Mouse (Mus musculus) R1 (cell line): ENCODE results near the gene Cytip.

Experiments used
- DNase-seq: peaks from one replicate; pipeline ENCODE4 v3.0.0-alpha.2; 2018; ENCODE audit warnings: low read depth, low spot score

Gene Cytip

DNA sequence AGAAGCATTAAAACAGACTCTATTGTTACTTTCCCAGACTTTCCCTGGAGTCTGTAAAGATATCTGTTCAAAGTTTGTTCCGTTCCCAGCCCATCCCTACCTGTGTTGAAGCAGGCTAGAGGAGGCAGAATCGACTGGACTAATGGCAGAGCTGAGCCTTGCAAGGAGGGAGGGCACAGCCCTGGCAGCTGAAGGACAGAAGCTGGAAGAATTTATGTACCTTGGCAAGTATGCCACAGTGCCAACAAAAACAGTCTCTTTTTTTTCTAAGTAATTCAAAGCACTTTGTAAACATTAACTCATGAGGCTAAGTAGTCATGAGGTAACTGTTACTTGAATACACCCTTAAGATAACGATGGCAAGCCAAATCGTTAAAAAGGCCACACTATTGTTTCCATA is at the start of gene Cytip:
TSS of gene Cytip (minus strand) at position 187 of the 400 bp plus-strand sequence.
- no peak for DNase-seq

DNA sequence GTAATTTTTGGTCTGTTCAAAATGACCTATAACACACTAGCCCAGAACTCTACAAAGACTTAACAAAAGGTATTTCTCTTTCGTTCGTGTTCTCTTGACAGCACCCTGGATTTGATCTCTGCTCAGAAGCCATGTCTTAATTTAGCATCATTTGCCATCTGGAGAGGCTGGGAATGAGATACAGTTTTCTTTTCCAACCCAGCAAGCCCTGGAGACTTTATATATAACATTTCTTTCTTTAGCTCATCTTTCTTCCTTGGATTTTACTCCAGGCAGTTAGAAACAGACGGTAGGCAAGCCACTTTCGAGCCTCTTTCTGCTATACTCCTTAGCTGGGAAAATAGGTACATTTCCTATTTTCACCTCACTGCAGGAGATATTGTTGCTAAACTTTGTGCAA is 45.3 kb upstream of the Cytip start:
- DNase-seq: no peak

DNA sequence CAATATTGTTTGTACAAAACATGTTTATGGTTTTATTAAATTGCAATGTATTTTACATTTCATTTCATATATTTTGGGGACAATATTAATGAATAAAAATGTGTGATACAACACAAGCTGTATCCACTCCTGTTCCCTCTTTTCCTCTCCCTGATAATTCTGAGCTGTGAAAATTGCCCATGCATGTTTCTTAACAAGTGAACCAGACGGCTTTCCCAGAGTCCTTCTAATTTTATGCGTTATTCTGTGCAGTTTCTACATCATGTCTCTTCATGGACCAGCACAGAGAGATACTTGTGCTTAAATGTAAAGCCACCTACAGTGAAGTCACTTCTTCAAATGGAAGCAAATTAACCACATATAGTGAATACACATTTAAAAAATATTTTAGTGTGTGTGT is 42.2 kb upstream of the Cytip start:
- DNase-seq: no peak

DNA sequence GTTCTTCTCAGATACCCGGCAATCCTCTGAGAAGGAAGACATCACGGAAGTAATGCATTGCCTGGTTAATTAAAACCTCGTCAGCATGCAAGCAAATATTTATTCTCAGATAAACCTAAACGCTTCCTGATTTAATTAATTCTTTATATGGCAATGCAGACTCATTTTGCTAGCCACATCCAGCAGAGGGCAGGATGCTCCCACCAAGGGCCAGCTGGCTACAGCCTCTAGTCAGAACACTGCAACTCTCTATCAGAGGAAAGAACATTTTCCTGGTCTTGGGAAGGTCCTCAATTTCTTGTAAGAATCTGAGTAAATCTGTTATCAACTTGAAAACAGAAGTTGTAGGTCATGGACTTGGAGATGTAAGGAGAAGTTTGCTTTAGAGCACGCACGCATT is 4.1 kb upstream of the Cytip start:
- peak; percentile 27 for DNase-seq

DNA sequence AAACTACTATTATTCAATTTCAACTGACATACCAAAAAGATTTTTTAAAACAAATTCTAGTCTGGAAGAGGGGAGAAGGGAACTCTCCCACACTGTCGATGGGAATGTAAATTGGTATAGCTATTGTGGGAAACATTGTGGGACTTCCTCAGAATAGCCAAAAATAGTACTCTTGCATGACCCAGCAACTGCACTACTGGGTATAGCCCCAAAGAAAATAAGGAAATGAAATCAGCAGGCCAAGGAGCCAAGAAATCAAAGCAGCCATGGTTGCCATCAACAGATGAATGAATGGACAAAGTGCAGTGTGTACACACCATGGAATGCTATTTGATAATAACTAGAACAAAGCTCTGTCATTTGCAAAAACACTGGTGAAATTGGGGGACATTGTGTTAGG is 1.5 kb upstream of the Cytip start:
- DNase-seq: no peak

DNA sequence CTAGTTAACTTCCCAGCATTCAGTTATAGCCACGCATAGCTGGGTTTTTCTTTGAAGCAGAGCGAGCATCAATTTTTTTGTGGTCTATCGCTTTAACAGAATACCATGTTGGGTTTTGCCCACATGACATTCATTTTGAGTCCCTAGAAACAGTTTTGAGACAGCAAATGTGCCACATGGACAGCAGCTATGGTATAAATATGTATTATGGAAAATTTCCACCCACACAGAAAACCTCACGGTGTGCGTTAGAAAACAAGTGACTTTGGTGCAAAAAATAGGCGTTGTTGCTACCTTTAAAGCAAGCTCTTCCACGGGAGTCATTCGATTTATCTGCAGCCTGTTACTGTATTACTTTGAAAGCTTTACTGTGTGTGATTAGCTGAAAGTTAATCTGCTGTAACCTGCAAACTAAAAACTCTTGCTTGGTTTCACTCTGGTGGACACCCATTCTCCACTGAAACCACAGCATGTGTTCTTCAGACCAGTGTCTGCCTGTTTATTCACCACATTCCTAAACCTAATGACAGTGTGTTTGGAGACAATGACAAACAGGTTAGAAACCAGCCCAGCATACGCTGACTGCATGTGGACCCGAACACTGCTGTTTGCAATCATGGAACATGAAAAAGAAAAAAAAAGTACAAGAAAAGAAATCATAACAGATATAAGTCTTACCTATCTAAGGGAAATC is 763 bp downstream of the Cytip start:
- no peak for DNase-seq

DNA sequence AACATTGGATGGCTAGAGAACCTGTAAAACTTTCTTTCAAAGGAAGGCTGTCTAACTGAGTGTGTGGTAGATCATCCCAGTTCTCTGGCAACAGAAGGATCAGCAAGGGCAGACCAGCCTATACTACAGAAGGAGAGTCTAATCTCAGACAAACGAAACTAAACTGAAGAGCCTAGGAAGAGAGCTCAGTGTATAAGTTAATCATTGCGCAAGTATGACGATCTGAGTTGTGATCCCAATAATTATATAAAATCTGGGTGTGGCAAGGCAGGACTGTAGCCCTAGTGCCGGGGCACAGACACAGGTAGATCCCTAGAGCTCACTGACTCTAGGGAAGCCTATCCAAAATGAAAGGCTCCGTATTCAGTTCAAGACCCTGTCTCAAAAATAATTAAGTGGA is 3.2 kb downstream of the Cytip start:
- DNase-seq: no peak

DNA sequence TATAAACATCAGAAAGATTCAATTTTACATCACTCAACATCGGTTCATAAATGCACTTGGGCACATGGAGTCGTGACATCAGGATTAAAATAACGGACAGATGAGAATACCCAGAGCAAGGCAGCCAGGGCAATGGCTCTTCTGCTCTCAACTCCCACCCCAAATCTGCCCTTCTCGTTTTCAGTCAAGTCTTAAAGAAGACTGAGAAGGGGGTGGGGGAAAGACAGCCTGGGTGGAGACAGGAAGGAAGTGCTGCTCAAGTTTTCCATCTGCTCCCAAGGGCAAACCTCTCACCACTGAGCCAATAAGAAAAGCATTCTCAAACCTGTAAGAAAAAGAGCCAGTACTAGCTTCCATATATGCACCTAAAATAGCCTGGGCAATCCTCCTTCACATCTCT is 5.8 kb downstream of the Cytip start:
- no peak for DNase-seq

DNA sequence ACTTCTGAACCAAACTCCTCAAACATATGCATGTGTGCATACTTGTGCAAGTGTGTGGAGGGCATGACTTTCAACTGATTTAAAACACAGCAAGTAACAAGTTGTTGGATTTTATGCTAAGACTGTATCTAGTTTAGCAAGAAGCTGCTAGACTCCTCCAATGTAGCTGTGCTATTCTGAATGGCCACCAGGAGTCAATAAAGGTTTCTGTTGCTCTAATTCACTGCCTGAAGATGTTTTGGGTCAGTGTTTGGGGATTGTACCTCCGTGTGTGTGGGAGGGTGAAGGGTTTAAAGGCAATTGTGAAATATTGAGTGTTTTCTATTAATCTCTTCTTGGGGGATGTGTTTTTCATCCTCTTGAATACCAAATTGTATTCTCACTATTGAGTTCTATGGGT is 6.4 kb downstream of the Cytip start:
- no peak for DNase-seq

DNA sequence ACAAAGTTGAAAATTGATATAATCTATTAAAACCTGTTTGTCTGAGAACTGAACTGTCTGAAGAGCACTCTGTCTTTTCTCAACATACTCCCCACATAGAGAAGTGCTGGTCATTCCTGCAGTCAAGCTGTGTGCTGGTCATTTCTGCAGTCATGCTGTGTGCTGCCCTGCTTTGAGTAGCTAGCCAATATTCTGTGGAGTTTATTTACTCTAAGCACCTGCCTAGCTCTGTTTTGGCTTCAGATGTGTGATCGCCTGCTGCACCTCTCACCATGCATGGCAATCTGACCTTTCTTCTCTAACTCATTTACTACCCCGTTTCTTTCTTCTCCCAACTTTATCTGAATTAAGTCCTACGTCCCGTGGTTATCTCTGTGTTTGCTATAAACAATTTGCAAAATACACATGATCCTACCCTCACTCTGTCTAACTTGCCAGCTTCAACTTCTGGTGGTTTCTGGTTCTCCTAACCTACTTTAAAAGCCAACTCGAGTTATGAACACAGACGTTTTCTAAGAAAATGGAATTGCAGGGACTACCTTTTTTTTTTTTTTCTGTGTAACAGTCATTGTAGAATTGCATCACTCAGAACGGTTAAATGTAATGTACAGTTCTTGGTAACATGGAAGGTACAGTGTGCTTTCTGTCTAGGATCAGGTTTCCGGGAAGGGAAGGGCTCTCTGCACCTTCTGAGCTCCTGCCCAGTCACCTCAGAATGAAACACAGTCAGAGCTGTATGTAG is 7.9 kb downstream of the Cytip start:
- DNase-seq: no peak

DNA sequence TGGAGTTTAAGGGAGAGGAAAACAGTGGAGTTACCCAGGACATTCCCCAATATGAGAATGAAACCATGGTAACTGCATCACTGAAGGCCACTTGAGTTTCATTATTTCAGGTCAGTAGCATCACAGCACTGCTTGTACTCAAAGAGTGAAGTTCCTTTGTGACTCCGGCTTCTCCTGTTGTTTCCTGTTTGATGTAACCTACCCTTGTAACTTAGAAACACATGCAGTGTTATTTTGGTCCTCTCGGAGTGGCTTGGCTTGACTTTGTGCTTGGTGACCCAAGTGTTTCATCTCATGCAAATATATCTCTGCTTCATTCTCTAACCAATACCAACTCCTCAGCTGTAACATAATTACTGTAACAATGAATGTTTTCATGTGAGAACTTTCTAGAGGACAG is 11.1 kb downstream of the Cytip start:
- no peak for DNase-seq

DNA sequence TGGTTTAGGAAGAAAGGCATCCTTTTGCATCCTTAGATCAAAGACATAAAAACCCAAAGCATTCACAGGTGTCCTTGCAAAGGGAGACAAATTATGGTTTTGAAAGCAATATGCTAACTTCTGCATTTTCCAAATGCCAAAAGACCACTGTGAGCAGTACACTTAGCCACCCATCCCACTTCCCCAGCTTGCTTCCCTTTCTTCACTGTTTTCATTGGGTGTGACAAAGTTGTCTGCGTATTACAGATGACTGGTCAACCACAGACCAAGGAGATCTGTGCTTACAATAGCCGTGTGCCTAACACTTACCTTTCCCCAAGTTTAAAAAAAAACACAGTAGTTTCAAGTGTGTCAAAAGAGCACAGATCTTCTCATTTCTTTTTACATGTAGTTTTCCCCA is 11.7 kb downstream of the Cytip start:
- no peak for DNase-seq

DNA sequence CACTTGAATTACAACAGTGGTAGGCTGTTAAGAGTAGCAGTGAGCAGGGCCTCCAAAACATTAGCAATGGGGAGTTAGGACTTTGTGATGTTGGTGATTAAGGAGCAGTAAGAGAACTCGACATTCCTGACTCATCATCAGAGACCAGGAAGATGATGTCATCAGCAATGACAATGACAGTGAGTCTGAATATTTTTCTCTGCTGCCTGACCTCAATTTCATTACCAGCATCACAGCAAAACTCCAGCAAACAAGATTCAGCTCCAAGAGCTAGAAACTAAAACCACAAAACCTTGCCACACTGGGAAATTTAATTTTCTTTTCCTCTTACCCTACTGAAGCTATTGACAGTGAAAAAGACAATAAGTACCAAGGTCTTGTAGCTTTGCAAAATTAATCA is 14.6 kb downstream of the Cytip start:
- no peak for DNase-seq

DNA sequence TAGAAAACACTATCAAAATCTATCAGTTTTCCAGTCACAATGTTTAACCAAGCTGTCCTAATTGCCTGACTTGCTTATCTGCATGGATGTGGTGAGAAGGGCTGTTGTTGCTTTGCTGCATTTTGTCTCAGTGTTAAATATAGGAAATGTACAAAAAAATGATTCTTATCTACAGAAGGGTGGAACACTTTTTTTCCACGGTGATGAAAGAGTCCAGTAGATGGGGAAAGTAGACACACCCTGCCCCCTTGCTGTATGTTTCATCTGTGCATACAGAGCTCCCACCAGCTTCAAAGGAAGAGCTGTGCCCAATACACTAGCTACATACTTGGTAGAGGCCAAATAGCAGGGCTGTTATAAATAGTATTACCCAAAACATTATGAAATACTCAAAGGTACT is 16.3 kb downstream of the Cytip start:
- DNase-seq: no peak

DNA sequence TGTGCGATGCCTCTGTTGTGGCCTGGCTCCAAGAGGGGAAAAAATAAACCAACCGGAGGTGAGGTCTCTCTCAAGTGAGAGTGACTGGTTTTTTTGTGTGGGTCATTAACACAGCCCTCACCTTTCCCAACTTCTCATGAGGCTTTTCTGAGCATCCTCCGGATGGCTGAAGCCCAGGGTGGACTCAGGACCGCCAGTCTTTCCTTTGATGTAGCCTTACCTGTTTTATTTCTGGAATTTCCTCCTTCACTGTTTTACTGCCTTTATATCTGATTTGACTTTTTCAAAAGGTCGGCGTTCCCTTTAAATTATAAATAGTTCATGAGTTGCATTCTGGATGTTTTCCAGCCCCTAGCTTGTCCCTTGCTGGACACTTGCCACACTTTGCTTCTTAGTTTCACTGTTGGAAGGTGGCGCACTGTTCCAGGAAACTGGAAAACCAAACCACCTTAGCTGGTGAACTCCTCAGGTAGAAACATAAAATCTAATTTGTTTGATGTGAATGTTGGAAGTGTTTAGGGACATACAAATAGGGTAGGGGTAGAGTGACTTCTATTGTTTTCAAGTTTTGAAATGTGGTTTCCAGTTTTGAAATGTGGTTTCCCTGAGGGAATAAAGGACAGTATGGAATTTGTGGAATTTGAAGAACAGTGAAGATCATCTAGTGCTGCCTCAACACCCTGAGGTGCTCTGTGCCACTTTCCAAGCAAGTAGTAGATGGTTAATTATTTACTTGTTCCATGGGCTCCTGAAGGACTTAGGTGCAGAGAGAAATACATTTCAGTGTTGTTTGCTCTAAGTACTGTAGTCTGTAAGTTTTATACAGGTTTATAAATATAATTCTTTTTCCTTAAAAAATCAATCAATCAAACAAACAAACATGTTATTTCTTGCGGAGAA is 19.7 kb downstream of the Cytip start:
- no peak for DNase-seq

DNA sequence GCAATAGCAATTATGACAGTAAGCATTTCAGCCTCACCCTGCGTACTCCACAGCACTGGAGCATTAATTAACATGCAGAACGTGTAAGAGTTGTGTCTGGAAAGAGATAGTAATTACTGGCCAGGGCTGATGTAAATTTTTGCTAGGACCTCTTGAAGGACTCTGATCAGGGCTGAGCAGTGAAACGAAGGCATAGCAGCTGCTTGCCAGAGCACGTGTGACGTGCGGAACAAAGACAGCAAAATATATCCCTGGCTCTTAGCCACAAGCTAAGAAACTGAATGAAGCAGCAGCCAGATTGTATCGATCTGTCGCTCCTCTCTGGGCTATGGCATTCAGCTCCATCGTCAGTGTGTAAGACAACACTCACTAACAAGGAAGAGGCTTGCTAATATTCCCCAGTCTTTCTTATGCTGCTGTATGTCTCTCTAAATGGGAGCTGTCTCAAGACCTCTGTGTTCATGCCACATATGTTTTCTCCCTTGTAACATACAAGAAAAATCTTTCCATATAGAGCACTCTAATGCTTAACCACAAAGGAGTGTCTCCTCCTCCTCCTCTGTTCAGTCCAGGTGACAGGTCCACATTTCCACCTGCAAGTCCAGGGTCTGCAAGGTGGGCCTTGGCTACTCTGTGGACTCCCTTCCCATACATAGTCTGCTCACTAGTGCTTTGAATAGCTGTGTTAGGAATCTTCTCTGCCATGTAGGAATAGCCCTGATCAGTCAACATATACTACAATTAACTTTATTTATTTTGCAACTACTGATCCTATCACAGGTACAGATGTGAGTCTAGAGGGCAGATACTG is 20.7 kb downstream of the Cytip start:
- no peak for DNase-seq

DNA sequence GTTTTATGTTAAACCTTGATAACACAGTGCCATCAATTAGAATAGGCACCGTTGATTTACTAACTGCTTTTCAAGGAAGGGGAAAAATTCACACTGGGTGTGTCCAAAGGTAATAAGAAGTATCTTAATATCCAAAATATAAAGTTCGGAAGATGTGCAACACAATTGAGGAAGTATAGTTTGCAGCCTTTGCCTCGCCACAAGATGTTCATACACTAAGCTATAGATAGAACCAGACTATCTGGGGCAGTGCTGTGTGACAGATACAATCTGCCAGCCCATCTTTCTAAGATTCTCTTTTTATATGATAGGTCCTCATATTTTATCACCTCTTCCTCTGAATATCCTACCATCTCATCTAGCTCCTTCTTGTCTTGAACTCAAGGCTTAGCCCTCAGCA is 22.4 kb downstream of the Cytip start:
- no peak for DNase-seq

DNA sequence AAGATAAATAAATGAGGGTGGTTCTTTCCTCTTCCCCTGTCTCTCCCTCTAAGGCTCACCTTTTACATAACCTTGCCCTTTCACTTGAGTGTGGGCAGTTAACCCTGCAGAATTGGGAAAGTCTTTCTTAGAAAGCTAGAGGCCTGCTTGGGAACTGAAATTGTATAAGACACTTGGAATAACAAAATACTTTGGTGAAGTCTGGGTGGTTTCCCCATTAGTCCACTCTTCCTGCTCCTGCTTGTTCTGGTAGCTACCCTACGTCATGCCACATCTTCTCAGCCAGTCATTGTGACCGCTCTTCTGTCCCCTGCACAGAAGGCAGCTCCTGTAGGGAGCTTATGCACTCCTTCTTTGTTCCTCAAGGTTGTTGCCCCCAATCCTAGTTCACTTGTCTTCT is 26.2 kb downstream of the Cytip start:
- DNase-seq: no peak

DNA sequence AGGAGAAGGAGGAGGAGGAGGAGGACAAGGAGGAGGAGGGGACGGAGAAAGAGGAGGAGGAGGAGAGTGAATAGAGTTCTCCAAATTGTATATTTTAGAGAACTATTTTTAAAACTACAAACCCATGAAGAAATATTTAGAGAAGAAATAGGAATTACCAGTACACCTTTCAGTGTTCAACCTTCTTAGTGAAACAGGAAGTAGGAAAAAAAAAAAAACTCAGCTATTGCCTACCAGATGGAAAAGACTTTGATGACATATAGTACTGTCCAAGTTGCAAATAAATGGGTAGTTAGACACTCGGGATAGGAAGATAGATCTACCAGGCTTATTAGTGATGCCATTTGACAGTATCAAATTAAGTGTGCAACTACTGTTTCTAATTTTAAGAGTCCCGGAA is 27.7 kb downstream of the Cytip start:
- DNase-seq: no peak

DNA sequence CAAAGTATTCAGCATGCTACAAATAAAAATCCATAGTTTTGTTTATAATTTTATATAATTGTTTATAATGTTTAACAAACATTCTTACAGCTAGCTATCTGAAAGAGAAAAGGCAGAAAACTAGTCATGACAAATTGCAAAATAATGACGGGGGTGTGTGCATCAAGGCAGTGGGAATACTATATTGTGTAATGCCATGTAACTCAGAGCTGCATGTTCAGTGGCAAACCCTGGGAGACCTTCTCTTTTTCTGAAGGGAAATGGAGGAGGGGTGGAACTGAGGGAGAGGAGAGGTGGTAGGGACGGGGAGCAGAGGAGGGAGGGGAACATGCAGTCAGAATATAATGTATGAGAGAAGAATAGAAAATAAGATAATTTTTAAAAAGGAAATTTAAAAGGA is 28.6 kb downstream of the Cytip start:
- no peak for DNase-seq

DNA sequence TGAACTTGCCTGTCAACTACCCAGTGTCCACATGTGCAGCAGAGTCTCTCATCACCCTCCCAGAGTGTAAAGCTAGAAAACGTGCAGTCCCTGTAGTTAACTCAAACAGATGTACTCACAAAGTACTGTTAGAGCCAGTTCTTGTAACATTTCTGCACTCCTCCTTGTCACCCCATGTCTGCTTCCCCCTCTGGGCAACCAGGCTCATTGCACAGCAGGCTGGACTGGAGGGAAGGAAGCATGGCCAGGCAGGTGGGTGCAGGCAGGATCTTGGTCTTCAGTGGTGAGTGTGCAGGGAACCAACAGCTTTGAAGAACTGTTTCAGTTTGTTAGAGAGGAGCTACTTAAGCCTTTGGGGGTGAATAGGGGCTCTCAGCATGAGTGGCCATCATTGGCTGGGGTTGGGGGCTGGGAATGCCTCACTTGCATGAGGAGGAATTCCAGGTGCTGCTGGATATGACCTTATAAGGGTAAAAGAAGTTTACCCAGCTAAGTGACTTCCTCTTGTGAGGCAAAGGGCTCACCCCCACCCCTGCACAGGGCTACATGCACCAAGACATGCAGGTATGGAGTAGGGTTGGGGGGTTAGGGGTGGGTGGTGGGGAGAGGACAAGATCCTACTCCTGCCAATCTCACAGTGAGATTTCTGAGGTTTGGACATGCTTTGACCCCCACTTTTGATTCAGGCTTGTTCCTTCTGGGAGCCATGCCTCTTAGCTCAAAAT is 31.7 kb downstream of the Cytip start:
- peak; percentile 6 for DNase-seq
